Mouse (Mus musculus) WW6 (cell line): Measurements from ENCODE around the gene Snx32.

Experiments
- DNase-seq: peaks from one replicate; pipeline ENCODE4 v3.0.0-alpha.2; 2013; ENCODE audit warnings: low read depth, low spot score

Gene Snx32

DNA sequence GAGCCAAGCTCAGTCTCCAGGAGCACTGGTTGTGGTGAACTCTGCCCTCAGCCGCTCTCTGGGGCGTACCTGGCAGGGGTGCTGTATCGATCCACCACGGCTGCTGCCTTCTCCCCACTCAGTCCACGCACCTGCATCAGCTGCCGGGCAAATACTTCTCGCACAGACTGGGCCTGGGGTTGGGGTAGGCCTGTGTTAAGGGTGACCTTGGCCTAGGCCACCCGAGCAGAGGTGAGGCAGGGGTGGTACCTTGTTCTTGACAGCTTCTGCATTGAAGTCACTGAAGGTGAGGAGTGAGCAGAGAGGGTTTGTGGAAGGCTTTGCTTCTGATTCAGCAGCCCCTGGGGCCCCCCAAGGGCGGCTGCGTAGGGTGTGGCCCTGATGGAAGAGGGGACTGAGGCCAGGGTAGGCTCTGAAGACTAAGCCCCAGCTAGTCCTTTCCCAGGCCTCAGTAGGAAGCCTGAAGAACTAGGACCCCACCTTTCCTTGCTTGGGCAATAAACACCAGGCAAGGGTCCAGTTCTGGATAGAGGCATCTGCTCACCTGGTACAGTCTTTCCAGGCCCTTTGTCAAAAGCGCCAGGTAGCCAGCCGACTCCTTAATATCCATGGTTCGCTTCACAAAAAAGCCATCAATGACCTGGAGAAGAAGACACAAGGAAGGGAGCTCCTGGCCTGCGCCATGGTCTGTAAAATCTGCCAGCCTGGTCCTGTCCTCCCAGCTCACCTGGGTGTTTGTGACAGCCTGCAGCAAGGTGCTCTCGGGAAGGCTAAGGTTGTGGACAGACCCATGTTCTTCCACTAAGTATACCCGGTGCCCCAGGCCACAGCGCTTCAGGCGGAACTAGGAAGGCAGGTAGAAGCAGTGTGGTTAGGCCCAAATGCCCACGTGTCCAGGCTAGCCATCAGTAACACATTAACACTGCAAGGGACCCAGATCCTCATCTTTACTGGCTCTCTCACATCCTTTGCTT, 26.7 kb downstream of the Snx32 start:
- DNase-seq: no peak

DNA sequence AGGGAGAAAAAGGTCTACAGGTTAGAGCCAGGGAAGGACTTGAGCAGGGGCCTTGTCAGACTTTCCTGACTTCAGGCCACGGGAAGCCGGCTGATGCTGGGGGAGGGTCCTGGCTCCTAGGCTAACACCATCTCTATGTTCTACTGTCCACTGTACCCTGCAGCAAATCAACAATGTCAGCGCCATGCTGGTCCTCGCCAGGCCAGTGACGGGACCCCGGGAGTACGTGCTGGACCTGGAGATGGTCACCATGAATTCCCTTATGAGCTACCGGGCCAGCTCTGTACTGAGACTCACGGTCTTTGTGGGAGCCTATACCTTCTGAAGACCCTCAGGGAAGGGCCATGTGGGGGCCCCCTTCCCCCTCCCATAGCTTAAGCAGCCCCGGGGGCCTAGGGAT, 28.9 kb downstream of the Snx32 start:
- DNase-seq: no peak

GRCm38 (mm10) chr19:5480016-5480415, 30.3 kb downstream of the Snx32 start:
- DNase-seq: no peak

DNA sequence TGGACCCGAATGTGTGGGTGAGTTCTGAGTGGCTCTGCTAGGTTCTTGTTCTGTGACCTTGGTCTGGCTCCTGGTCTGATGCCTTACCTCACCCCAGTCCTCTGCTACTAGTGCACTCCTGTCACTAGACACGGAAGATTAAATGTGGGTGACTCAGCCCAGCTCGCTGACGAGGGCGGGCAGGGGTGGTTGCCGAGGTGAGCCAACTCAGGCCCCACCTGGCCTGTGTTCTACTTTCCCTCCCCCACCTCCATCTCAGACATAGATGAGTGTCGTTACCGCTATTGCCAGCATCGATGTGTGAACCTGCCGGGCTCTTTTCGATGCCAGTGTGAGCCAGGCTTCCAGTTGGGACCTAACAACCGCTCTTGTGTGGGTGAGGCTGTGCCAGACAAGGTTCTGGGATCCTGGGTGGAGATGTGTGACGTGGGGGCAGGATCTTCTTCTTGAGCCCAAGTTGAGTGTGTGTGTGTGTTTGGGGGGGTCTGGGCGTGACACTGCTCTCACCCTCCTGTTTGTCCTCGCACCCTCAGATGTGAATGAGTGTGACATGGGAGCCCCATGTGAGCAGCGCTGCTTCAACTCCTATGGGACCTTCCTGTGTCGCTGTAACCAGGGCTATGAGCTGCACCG, 32.6 kb downstream of the Snx32 start:
- no peak for DNase-seq

DNA sequence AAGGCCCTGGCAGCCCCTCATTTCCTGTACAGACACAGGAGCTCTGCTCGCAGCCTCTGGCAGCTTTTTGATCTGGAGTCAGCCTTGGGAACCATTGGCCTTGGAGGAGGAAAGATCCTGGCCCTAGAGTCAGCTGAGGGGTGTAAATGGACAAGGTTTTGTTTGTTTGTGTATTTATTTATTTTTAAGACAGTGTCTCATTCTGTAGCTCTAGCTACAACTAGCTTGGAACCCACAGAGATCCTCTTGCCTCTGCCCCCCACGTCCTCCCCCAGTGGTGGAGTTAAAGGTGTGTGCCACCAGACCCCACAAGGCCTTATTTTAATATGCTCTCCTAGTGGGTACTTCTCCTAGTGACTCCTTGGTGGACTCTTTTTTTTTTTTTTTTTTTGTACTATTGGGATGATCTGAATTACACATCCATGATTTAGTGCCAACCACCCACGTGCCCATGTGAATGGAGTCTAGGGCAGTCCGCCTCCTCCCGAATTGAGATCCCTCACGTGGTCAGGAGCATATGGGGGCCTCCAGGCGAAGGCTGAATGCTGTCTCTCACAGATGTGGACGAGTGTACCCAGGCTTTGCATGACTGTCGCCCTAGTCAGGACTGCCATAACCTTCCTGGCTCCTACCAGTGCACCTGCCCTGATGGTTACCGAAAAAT, 33.2 kb downstream of the Snx32 start:
- no peak for DNase-seq

- DNase-seq: no peak
Measured at GRCm38 (mm10) chr19:5475069-5475714, 35.1 kb downstream of the Snx32 start.

- DNase-seq: no peak
Measured at GRCm38 (mm10) chr19:5474281-5475068, 35.9 kb downstream of the Snx32 start.

DNA sequence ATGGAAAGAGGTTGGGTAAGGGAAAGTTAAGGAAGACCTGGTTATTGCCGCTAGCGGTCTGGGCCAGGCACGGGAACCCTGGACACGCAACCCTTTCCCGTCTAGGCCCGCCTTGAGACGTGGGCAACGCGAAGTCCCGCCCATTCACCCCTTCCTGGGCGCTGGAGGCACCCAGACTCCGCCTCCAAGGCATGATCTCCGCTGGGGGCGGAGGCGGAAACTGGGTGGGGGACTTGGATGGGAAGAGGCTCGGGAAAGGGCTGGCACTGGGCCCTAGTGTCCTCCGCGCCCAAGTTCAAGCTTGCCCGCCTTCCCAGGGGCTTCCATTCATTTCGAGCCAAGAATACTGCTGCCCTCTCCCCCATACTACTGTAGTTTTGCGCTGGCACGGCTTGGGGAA, 36.6 kb downstream of the Snx32 start, which contains the start of gene Efemp2:
Gene Efemp2, plus strand, starts transcription at position 235 of the 400 bp plus-strand sequence.
- no peak for DNase-seq

GRCm38 (mm10) chr19:5472857-5473256, 37.5 kb downstream of the Snx32 start:
- no peak for DNase-seq

GRCm38 (mm10) chr19:5471846-5472245, 38.5 kb downstream of the Snx32 start:
- DNase-seq: no peak

DNA sequence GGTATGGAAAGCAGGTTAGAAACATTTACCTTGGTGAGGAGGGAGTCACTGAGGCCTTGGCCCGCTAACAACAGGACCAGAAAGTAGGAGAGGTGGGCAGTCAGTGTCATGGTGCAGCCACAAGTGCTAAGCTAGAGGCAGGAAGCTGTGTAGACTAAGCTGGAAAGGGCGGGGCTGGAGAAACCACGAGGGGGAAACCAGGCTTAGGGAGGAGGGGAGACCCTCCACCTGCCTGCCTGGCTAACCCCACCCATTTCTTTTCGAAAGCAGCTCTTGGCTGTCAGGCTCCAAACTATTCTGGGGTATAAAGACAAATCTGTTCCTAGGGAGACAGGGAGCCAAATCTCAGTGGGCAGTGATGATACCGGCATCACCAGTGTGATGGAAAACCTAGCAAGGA, 42.0 kb downstream of the Snx32 start, which contains the start of gene Ctsw:
Gene Ctsw, minus strand, starts transcription at position 134 of the 400 bp plus-strand sequence.
- no peak for DNase-seq

DNA sequence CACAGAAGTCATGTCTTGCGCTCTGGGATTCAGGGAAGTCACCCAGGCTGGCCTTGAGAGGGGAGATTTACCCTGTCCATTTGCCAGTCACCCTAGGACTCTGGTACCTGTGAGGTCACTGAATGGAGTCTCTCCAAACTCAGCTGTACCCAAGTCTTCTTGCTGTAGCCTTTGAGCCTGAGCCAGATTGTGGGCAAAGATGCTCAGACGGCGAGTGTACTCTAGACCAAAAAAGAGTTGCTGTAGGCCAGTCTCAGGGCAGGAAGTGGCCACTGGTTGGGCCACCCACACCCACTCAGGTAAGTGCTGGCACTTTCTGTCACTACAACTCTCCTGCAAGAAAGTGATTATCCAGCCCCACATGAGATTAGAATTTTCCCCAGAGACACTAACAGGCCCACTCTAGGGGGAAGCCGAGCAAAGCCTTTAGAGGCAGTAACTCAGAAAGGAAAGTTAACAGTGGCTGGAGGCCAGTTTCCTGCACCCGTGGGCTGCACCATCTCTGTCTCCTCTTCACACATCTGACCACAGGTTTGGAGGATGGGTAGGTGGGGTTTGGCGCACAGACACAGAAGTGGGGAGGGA, 43.3 kb downstream of the Snx32 start:
- DNase-seq: no peak

DNA sequence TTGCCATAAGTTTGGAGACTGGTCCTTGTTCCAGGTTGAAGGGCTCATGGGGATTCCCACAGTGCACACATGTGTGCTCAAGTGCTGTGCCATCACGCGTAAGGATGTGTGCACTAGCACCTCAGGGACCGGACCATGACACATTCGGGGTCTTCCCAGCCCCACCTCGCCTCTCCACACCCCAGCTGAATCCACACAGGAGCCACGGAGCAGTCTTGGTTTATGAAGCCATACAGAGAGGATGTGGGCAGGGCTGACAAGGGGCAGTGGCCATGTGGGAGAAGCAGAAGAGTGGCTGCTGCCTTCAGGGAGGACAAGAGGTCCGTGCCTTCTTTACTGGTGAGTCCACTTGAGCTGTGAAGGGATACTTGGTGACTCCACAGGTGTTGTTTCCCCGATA, 45.3 kb downstream of the Snx32 start:
- no peak for DNase-seq

DNA sequence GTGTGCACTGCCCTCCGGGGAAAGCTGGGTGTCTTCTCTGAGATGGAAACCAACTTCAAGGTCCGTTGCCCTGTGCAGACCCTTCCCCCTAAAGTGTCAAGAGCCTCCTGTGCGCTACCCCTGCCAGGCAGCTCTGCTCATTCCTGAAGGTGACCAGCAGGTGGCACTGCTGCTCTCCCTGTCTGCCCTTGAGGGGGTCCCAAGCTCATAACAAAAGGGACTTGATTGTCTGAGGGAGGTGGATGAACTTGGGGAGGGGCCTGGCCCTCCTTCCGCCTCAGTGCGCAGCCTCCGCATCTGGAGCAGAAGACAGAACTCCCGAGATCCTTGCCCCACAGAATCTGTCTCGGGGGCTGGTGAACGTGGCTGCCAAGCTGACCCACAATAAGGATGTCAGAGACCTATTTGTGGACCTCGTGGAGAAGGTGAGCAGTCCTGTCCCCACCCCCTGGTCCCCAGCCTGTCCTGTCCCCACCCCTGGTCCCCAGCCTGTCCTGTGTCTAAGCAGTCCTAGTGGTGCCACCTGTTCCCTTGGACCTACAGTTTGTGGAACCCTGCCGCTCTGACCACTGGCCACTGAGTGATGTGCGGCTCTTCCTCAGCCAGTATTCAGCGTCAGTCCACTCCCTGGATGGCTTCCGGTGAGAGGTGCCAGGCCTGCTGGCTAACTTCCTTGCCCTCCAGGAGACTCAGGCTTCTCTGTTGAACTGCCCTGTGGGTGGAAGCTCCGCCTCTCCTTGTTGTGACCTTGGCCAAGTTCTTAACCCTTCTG, 46.4 kb downstream of the Snx32 start:
- DNase-seq: peak; percentile 75

DNA sequence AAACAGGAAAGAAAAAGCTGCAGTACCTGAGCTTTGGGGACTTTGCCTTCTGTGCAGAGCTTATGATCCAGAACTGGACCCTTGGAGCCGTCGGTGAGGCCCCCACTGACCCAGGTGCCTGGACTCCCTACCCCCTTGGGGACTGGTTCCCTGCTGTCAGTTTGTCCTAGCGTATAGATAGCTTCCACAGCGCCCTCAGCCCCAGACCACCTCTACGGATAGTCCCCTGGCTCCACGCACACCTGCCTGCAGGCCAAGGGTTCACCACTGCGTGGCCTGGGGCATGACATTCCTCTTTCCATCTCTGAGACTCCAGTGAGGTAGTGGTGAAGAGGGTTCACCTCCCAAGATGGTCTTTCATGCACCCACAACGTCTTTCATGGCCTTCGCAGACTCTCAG, 47.1 kb downstream of the Snx32 start:
- no peak for DNase-seq

DNA sequence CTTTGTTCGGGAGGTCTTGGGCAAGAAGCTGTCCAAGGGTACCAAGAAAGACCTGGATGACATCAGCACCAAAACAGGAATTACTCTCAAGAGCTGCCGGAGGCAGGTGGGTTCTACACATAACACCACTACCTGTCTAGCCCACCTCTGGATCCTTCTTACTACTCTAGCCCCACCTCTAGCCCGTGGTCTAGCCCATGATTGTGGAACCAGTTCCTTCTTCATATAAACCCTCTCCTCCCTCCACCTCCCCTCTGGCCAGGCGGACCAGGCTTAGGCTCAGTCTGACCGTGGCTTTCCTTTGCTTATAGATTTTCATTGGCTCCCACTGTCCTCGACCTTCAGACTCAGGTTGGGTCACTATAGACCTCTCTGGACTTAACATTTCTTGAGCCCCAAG, 48.9 kb downstream of the Snx32 start:
- DNase-seq: no peak

DNA sequence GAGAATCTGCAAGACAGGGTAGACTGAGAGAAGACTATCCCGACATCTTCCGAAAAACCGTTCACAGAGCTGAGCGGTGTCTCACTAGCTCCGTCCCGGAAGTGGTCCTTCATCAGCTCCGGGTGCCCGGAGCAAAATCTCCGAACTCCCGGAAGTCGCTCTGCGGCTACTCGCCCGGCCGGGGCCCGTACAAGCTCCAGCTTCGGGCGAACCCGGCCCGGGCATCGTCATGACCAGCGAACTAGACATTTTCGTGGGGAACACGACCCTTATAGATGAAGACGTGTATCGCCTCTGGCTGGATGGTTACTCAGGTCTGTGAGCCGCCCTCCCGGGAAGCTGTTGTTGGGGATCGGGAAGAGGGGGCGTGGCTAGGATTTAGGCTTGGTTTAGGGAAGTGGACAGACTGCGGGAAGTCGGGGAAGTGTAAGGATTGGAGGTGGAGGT, 49.9 kb downstream of the Snx32 start, which contains the start of gene Fibp:
Gene Fibp, plus strand, starts transcription at position 151 of the 447 bp plus-strand sequence.
- DNase-seq: peak; percentile 58

- DNase-seq: no peak
Measured at GRCm38 (mm10) chr19:5459896-5460295, 50.4 kb downstream of the Snx32 start.

GRCm38 (mm10) chr19:5459019-5459418, 51.3 kb downstream of the Snx32 start:
- no peak for DNase-seq
